Mouse (Mus musculus) adrenal gland, adult 8-10 months (tissue): ENCODE measurements around the gene Bahd1. TPM values are rescaled to one million over a fixed set of nuclear protein-coding genes. Genes with fewer than 3 reads are reported as not detected.

Experiments used
- DNase-seq: peaks from one replicate; pipeline ENCODE4 v3.0.0; 2022
- total RNA-seq, 4 experiments: library from RNA; stranded (reverse); gene quantifications; 2 replicates each; pipeline ENCODE4 v1.2.4; 2022

Gene Bahd1
- total RNA-seq, 4 experiments from 2014 or later: 51.1 to 62.8 (median 59.2) TPM

DNA sequence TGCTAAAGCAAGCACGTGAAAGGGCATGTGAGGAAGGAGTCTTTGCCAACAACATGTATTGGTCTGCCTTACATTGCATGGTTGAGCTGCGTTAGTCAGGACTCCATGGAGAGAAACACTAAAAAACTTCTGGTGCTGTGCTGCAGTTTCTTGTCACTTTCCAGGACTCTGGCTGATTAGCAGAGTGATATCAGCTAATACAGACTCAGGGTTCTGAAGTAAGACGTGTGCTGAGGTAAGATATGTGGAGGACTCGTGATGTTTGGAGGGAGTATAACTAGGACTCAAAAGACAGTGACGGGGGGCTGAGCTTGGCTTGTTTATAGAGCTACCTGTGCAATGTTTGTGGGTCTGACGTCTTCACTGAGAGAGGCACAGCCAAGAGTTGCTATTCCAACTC, 43.1 kb downstream of the Bahd1 start:
- DNase-seq: no peak

DNA sequence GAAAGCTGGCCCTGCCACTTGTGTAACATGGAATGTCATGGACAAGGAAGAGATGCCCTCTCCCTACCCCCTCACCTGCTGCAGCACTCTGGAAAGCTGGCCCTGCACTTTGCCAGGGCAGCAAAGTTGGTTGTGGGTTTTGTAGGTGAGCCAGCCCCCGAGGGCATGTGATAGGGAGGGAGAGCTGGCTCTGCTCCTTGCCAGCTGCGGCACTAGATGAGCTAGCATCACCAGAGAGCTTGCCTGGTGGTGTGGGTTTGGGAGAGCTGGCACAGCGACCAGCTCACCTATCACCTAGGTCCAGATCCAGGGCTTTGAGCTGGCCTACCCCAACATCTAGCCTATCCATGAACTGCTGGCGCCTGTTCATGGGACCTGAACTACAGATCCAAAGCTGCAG, 48.6 kb downstream of the Bahd1 start:
- DNase-seq: no peak

DNA sequence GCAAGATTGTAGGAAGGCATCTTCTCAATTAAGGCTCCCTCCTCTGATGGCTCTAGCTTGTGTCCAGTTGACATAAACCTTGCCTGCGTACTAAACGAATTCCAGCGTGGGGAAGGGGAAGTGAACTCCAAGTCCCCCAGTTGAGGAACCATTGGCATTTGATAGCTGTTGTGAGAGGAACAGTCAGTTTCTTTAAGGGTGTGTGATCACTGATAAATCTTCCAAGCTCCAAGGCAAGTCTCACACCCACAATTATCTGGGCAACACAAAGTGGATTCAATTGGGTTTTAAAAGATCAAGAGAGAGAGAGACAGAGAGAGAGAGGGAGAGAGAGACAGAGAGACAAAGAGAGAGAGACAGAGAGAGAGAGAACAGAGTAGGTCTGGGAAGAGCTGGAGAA, 49.5 kb downstream of the Bahd1 start:
- DNase-seq: no peak

DNA sequence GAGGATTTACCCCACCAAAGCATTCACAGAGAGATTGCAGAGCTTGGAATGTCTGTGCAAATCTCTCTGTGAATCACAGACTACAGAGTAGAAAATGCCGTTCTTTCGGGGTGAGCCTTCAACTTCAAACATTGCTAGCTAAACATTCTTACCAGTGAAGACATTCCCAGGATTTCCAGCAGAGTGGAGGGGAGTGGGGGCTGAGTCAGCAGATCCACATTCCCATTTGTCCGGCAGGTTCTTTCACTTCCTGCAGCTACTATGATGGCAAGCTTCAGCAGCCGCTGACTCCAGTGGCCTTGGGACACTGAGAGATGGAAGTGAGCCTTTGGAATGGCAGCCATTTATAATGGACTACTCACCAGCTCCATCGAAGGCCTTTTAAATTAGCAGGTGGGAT, 56.3 kb downstream of the Bahd1 start:
- DNase-seq: no peak

DNA sequence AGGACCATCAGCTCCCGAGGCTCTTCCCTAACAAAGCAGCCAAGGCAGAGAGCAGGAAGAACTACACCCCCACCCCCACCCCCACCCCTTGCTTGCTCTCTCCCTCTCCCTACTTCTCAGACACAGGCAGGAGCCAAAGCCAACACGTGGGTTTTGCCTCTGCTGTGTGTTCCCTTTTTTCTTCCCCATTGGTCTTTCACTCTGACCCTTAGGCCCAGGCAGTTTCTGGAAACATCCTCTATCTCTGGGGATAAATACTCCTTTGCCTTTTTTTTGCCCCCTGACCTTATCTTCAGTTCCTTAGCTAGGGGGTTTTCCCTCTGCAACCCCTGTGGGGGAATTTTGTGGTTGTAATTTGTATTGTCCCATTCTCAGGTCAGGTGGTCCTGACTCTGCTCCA, 59.5 kb downstream of the Bahd1 start:
- no peak for DNase-seq

DNA sequence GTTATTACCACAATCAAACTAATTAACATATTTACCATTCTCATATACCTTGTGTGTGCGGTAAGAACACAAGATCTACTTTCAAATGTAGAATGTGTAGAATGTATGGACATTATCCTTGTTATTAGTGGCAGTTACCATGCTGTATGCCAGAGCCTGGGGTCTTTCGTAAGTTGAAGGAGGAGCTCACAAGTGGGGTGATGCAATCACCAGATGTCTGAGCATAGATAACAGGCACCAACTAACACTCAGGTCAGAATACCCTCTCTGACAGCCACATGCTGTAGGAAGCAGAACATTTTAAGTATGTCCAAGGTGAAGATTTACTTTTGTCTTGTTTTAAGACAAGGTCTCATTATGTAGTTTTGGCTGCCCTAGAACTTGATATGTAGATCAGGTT, 60.2 kb downstream of the Bahd1 start:
- no peak for DNase-seq

DNA sequence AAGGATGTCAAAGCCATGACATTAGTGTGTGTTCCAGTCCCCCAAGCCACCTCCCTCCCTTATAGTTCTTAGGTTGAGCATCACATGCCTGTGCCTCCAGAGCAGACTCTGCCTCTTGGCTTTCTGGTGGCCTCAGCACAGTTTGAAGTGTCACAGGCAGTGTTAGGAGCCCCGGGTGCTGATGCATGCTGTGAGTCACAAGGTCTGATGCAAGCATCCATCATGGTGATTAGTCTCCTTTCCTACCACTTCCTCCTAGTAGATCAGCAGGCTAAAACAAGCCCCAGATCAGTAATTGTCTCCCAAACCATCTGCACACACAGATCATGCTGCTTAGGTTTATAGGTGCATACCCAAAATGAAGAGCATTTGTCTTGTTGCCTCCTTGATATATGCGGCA, 61.4 kb downstream of the Bahd1 start:
- DNase-seq: peak; percentile 70

DNA sequence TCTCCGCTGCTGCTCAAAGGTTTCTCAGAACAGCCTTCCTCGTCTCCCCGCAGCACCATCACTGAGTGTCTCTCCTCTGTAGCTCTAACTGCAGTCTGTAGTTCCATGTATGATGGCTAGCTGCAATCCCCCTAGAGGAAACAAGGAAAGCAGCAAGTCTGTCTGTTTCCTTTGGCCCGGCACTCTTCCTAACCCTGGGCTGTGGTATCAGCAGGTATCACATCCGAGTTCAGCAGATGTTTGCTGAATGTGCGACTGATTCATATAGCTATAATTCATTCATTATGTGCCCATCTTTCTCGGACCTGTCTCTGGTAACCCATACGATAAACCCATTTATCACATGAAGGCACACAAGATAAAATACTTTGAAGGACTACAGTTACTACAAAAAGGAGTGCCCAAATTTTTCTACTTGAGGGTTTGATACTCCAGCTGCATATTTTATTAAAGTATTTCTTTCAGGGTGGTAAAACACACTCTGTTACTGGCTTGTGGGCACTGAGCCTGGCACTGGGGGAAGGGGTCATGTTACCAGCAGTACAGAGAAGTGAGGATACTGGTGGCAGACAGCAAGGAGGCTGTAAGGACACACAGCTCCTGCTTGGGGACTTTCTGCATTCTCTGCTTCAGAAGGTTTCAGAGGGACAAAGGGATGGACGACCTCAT, 63.0 kb downstream of the Bahd1 start:
- no peak for DNase-seq

DNA sequence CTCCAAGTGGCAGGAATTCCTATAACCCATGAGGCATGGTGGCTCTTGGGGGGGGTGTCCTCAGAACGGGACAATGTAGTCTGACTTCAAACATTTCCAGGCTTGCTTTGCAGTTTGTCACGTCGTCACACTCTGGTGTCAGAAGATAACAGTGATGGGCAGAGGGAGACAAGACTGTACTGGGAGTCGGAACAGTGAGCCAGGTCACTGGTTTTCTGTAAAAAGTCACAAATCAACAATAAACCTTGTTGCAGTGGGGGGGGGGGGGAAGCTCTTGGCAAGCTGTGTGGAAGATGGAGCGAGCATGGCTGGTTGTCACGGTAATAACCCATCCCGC, 63.5 kb downstream of the Bahd1 start:
- no peak for DNase-seq

DNA sequence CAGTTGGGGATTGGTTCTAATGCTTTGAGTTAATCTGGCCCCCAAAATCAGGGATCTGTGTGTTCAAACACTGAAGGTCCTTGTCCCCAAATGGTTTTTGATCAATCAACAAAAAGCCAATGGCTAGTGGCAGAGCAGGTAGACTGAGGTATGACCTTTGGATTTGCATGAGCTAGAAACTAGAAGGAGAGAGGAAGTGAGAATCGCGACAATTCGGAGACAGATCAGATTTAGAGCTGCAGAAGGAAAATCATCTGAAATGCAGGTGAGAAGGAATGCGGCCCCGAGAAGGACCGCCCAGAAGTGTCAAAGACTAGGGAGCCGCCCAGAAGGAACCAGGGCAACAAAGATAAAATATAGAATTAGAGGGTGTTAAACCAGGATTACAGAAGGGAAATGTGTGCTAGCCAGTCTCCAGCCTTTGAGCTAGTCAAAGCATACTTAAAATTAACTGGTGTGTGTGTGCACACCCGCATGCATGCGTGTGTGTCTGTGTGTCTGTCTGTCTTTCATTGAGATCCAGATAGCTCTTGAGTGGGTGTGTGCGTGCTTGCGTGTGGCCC, 69.5 kb downstream of the Bahd1 start:
- no peak for DNase-seq

DNA sequence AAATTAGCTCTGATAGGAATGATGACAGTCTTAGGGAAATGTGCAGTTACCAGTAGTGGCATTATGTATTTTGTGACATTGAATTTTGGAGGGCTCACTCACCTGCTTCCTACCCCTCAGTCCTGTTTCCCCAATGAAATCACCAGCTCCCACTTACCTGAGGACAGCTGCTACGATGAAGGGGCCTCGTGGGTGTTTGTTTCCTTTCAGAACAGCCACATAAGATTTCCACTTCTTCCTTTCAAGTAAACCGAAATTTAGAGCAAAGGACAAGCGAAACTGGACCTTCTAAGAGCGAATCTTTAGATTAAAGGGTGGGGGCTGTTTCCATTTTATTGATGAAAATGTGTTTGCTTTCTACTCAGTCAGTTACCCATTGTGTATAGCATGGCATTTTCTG, 71.9 kb downstream of the Bahd1 start:
- DNase-seq: no peak

DNA sequence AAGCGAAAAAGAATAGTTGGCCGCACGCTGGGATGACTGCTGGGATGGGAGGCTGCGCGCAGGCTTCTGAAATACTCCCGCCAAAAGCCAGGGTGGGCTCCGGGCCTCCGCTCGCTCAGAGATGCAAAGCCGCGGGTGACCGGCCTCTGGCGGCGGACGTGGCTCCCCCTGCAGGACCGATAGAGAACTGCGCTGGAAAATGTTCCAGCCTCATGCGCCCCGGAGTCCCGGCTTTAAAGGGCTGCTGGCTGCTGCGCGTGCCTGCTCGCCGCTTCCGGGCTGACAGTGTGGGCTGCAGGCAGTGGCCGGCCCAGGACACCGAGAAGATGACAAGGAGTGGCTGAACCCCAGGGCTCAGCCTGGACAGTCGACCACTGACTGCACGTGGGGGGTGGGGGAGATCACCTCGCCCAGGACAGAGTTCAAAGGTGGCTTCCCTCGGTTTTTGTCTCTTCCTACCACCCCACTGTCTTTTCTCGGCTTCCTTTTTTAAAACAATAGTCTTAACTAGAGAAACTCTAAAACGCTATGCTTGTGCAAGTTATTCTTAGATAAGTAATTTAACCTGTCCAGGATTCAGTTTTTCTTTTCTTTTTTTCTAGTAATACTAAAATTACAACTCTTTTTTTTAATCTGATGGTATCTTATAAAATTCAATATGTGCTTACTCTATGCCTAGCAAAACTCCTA, 72.7 kb downstream of the Bahd1 start:
- DNase-seq: peak; percentile 78

Other genes with a start within 250 kb of the Bahd1 start
- 10 to 100 TPM; 27.0 to 35.6 (median 28.7) TPM for gene Pak6, start 237.1 kb upstream of the Bahd1 start, total RNA-seq
- gene Ankrd63, start 196.4 kb upstream of the Bahd1 start, total RNA-seq: under 1 TPM; 0.11 to 0.84 (median 0.36) TPM
- gene Plcb2, start 171.9 kb upstream of the Bahd1 start, total RNA-seq: 1 to 10 TPM; 2.0 to 4.1 (median 3.0) TPM
- 10 to 100 TPM; 36.3 to 48.6 (median 39.9) TPM for gene Inafm2, start 154.6 kb upstream of the Bahd1 start, total RNA-seq
- 10 to 100 TPM in 2 of 4 experiments, 1 to 10 TPM in 2; 5.3 to 18.8 (median 11.2) TPM for gene Ccdc9b, start 137.7 kb upstream of the Bahd1 start, total RNA-seq
- not detected for gene Phgr1, start 127.6 kb upstream of the Bahd1 start, total RNA-seq
- gene Disp2, start 120.7 kb upstream of the Bahd1 start, total RNA-seq: 10 to 100 TPM; 43.7 to 68.9 (median 51.7) TPM
- gene Knstrn, start 86.4 kb upstream of the Bahd1 start, total RNA-seq: 1 to 10 TPM; 1.3 to 3.2 (median 2.5) TPM
- 100 to 1,000 TPM; 250 to 438 (median 309) TPM for gene Ivd, start 38.4 kb upstream of the Bahd1 start, total RNA-seq
- 10 to 100 TPM; 13.5 to 19.7 (median 16.7) TPM for gene Chst14, start 26.1 kb downstream of the Bahd1 start, total RNA-seq
- 10 to 100 TPM; 22.5 to 26.5 (median 23.2) TPM for gene Ccdc32, start 129.0 kb downstream of the Bahd1 start, total RNA-seq
- gene Rpusd2, start 134.4 kb downstream of the Bahd1 start, total RNA-seq: 1 to 10 TPM; 5.1 to 8.2 (median 7.2) TPM
- gene Knl1, start 146.7 kb downstream of the Bahd1 start, total RNA-seq: 1 to 10 TPM in 2 of 4 experiments, under 1 TPM in 2; 0.46 to 1.0 (median 0.96) TPM
- gene Rad51, start 212.4 kb downstream of the Bahd1 start, total RNA-seq: 1 to 10 TPM; 1.1 to 2.2 (median 1.7) TPM